Mouse (Mus musculus) heart, embryonic 12.5 days (tissue): ENCODE measurements around the gene Efhd2. TPM values are rescaled to one million over a fixed set of nuclear protein-coding genes. Genes with fewer than 3 reads are reported as not detected.

Experiments used
- ATAC-seq: fragments of 200-750 bp; cut with Nextera tagmentation; 2 replicates; pipeline ENCODE4 v1.8.0; 2017; ENCODE audit warnings: moderate TSS enrichment, moderate library complexity; ENCODE audit not compliant: insufficient number of reproducible peaks, low FRiP score
- H3K27ac ChIP-seq: fragments of 300-500 bp; sonication (generic); 2 replicates; pipeline ENCODE4 v1.5.1; 2016; ENCODE audit warnings: mild to moderate bottlenecking, moderate library complexity; ENCODE audit not compliant: poor library complexity, severe bottlenecking
- H3K27me3 ChIP-seq: fragments of 300-500 bp; sonication (generic); replicated peaks from 2 replicates; pipeline ENCODE4 v1.6.1; 2016; ENCODE audit warnings: mild to moderate bottlenecking, moderate library complexity
- H3K36me3 ChIP-seq: fragments of 300-500 bp; sonication (generic); 2 replicates; pipeline ENCODE4 v1.6.1; 2016; ENCODE audit warnings: mild to moderate bottlenecking, moderate library complexity
- H3K4me1 ChIP-seq: fragments of 300-500 bp; sonication (generic); replicated peaks from 2 replicates; pipeline ENCODE4 v1.6.1; 2016; ENCODE audit warnings: mild to moderate bottlenecking
- H3K4me2 ChIP-seq: fragments of 300-500 bp; sonication (generic); 2 replicates; pipeline ENCODE4 v1.6.1; 2016; ENCODE audit warnings: mild to moderate bottlenecking, moderate library complexity
- H3K4me3 ChIP-seq: fragments of 300-500 bp; sonication (generic); 2 replicates; pipeline ENCODE4 v1.5.1; 2016; ENCODE audit warnings: mild to moderate bottlenecking
- H3K9ac ChIP-seq: fragments of 300-500 bp; sonication (generic); 2 replicates; pipeline ENCODE4 v1.6.1; 2016; ENCODE audit warnings: mild to moderate bottlenecking, moderate library complexity
- H3K9me3 ChIP-seq: fragments of 300-500 bp; sonication (generic); replicated peaks from 2 replicates; pipeline ENCODE4 v1.6.1; 2016; ENCODE audit warnings: mild to moderate bottlenecking, moderate library complexity
- WGBS: fragments of 180-500 bp; shearing (Covaris S2); methylation state at CpG from one replicate; pipeline ENCODE4 v1.1.7; 2016; 5-methylcytosine and 5-hydroxymethylcytosine counted together
- polyA plus RNA-seq: library from polyadenylated mRNA; unstranded; fragments of >200 nt; fragmentation: Nextera tagmentation; extraction: Ambion mirVana; gene quantifications from 2 replicates; pipeline ENCODE4 v1.2.1, GENCODE M21; 2016

Efhd2 gene
- polyA plus RNA-seq, 1 experiment from 2014 or later: 121 TPM

DNA sequence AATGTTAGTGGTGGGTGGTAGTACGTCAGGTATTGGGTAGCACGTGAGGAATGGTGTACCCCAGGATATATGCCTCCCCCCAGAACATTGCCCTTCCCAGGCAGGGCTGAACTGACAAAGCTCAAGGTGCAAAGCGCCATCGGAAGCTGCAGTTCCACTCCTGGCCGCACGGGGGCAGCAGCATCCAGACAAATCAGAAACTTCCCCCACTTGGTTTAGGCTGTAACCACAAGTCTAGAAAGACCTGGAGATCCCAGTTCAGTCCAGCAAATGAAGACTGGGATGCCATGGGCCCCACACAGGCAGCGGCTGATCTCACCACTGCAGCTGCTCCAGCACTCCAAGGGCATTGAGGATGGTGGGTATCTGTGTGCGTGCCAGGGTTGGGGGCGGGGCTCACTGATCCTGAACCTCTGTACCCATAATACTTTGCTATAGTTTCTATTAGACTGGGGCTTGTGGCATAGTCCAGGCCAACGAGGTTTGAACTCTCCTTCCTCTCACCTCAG lies 17.2 kb downstream of the Efhd2 start:
- no peak overlapping the region for H3K4me3 ChIP-seq

DNA sequence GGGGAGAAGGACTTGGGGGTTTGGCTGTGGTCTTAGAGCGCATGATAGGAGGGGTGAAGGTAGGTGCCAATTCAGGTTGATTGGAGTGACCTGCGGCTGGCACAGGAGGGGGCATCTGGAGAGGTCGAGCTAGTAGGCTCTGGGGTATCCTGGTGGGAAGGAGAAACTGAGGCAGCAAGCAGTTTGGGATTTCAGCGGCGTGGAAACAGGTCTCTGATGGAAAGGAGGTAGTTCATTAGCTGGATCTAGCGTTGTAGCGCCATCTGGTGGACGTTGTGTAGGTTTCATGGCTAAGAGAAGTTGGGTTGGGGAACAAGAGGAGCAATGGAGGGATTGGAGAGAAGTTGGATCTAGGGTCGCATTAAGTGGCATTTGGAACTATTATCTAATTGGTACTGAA lies 21.3 kb downstream of the Efhd2 start:
- no peak overlapping the region for H3K4me2 ChIP-seq
- no peak overlapping the region for H3K27ac ChIP-seq
- WGBS: 85% methylated on average over 9 of the region's 9 CpGs
- 0 out of 2 replicates have a peak, but pooled peaks cover 4% of the 10 kb centered on the region for H3K4me1 ChIP-seq
- H3K4me3 ChIP-seq: no peak overlapping the region
- no peaks in the 10 kb centered on the region for H3K27me3 ChIP-seq
- H3K9me3 ChIP-seq: no peaks in the 10 kb centered on the region
- H3K36me3 ChIP-seq: peaks cover 5% of the 10 kb centered on the region
- H3K9ac ChIP-seq: no peak overlapping the region
- no peak for ATAC-seq

More for the DNA sequence above, 17.2 kb downstream of the Efhd2 start:
- Histone ChIP-seq H3K27me3 (no peaks in the 10 kb centered on the region), H3K9ac (peak overlapping the region; percentile 21; the same call in 1 of the 2 replicates), H3K4me1 (0 out of 2 replicates have a peak, but pooled peaks cover 4% of the 10 kb centered on the region), H3K36me3 (peaks cover 45% of the 10 kb centered on the region), H3K27ac (no peak overlapping the region), H3K9me3 (no peaks in the 10 kb centered on the region), H3K4me2 (no peak overlapping the region)
- ATAC-seq: 0 out of 2 replicates have a peak, but pooled peaks have one; percentile 22
- WGBS: 19% methylated on average over 10 of the region's 10 CpGs

DNA sequence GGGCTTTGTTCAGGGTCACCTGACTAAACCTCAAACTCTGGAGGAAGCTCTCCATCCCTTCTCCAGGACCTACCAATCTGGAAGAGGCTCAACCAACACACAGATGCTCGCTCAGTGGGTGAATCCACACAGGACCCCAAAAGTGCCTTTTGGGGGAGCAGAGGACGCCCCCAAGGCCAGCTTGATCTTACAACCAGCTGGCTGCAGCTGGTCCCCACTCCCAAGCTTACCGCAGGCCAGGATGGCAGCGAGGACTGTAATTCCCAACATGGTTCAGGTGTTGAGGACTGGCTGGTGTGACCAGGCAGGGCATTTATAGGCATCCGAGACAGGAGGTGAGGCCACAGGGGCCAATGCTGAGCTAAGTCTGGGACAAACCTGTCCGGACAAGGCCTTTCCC lies 28.7 kb downstream of the Efhd2 start, which contains the start of gene Ctrc:
TSS of gene Ctrc (minus strand) at position 361 of the 400 bp plus-strand sequence.
- H3K36me3 ChIP-seq: no peaks in the 10 kb centered on the region
- H3K27ac ChIP-seq: no peak within 1 kb of the TSS
- no peak within 1 kb of the TSS for H3K4me2 ChIP-seq
- ATAC-seq: no peak
- H3K9ac ChIP-seq: no peak within 1 kb of the TSS
- H3K27me3 ChIP-seq: no peaks in the 10 kb centered on the region
- no peak within 1 kb of the TSS for H3K4me3 ChIP-seq
- H3K9me3 ChIP-seq: no peaks in the 10 kb centered on the region
- 75% methylated on average over 6 of the region's 6 CpGs for WGBS
- H3K4me1 ChIP-seq: no peaks in the 10 kb centered on the region

DNA sequence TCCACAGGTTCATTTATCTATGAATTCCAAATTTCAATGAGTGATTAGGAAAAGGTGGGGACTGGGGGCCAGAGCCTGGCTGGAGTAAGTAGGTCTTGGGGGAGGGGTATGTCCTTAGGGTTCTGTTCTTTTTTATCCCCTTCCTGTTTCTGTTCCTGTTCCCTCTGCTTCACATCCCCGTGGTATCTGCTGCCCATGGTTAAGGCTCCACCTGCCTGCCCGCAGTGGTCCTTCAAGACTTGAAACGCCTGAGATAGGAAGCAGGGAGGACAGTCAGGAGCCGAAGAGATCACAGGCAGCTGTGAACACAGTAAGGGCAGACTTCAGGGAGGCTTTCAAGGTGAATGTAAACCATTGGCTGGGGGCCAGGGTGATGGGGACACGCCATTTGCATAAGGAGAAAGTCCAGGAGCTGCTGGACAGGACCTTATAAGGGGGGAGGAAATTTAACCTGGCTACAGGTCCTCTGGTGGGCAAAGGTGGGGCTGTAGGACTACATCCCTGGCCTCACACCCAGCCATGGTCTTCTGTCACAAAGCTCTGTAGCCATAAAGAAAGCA lies 40.1 kb downstream of the Efhd2 start:
- no peak overlapping the region for H3K9ac ChIP-seq
- no peak for ATAC-seq
- H3K9me3 ChIP-seq: no peaks in the 10 kb centered on the region
- 0 out of 2 replicates have a peak, but pooled peaks cover 3% of the 10 kb centered on the region for H3K4me1 ChIP-seq
- no peaks in the 10 kb centered on the region for H3K27me3 ChIP-seq
- H3K27ac ChIP-seq: no peak overlapping the region
- no peak overlapping the region for H3K4me2 ChIP-seq
- no peak overlapping the region for H3K4me3 ChIP-seq
- WGBS: 44% methylated on average over 5 of the region's 5 CpGs
- no peaks in the 10 kb centered on the region for H3K36me3 ChIP-seq

DNA sequence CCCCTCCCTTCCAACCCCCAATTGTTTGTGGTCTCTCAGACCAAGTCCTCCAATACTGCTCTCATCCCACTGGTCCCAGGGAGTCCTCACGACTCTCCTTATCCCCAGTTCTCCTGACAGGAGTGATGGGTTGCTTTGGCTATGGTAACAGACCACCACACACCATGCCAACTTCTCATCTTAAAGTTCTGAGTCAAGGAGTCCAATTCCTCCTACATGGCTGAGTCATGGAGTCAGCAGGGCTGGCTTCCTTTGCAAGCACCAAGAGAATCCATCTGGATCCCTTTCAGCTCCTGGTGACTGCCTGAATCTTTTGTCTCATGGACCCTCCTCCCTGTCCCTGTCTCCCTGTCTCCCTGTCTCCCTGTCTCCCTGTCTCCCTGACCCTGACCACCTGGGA lies 40.8 kb downstream of the Efhd2 start:
- Histone ChIP-seq H3K4me3 (no peak overlapping the region), H3K4me1 (0 out of 2 replicates have a peak, but pooled peaks cover 3% of the 10 kb centered on the region), H3K9ac (no peak overlapping the region), H3K9me3 (no peaks in the 10 kb centered on the region), H3K4me2 (no peak overlapping the region), H3K36me3 (no peaks in the 10 kb centered on the region), H3K27ac (no peak overlapping the region), H3K27me3 (no peaks in the 10 kb centered on the region)
- no peak for ATAC-seq
- 22% methylated on average over 1 of the region's 1 CpGs for WGBS

DNA sequence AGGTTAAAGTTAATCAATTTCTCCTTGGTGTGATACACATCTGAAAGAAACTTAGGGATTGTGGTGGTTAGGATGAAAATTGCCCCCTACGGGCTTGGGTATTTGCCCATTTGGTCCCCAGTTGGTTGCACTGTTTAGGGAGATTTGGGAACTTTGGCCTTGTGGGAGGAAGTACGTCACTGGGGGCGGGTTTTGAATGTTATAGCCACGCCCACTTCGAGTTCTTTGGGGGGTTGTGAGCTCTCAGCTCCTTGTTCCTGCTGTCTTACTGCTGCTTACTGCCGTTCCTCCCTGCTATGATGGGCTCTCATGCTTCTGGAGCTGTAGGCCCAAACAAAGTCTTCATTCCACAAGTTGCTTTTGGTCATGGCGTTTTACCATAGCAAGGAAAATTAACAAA lies 43.4 kb downstream of the Efhd2 start:
- H3K36me3 ChIP-seq: no peaks in the 10 kb centered on the region
- ATAC-seq: no peak
- no peaks in the 10 kb centered on the region for H3K27me3 ChIP-seq
- H3K9ac ChIP-seq: no peak overlapping the region
- H3K4me1 ChIP-seq: peaks cover 9% of the 10 kb centered on the region
- H3K4me3 ChIP-seq: no peak overlapping the region
- H3K9me3 ChIP-seq: no peaks in the 10 kb centered on the region
- no peak overlapping the region for H3K4me2 ChIP-seq
- 69% methylated on average over 7 of the region's 7 CpGs for WGBS
- H3K27ac ChIP-seq: no peak overlapping the region

DNA sequence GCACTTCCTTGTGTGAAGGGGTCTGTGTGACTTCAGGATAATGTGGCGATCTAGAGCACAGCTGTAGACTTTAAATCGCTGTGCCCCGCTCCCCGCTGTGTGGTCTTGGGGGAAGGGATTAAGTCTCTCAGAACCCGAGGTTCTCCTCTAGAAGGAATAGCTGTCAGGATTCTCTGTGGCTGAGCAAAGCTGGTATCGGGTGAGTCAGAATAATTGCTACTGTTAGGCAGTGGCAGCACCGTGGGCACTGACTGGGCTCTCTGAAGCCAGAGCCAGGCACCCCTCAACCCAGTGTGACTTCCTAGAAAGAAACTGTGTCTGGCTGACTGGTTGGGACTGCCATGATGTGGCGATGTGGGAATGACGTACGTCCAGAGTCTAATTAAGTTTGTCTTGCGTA lies 44.3 kb downstream of the Efhd2 start:
- H3K4me3 ChIP-seq: no peak overlapping the region
- peaks cover 9% of the 10 kb centered on the region for H3K4me1 ChIP-seq
- no peak overlapping the region for H3K4me2 ChIP-seq
- no peaks in the 10 kb centered on the region for H3K36me3 ChIP-seq
- H3K9me3 ChIP-seq: no peaks in the 10 kb centered on the region
- H3K27ac ChIP-seq: no peak overlapping the region
- no peak for ATAC-seq
- H3K9ac ChIP-seq: no peak overlapping the region
- WGBS: 51% methylated on average over 11 of the region's 11 CpGs
- no peaks in the 10 kb centered on the region for H3K27me3 ChIP-seq

DNA sequence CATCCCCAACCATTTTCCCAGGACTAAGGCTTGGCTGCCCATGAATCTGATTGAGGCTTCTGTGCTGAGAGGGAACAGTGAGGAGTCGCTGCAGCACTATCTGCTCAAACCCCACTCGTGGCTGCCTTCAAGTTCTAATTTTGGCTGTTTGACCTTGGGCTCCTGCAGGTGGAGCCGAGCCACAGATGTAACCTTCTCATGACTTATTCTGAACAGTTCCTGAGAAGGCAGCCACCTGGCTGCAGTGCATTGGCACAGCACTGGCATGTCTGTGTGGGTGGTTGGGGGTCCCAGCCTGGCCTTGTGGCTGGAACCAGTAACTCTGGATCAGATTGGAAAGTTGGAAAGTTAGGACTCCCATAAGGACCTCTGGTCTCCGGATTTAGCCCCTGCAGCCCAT lies 46.5 kb downstream of the Efhd2 start:
- H3K9me3 ChIP-seq: no peaks in the 10 kb centered on the region
- H3K4me1 ChIP-seq: peaks cover 5% of the 10 kb centered on the region
- whole genome bisulfite sequencing: 59% methylated on average over 4 of the region's 4 CpGs
- ATAC-seq: no peak
- no peaks in the 10 kb centered on the region for H3K27me3 ChIP-seq
- H3K36me3 ChIP-seq: no peaks in the 10 kb centered on the region
- H3K9ac ChIP-seq: no peak overlapping the region
- H3K27ac ChIP-seq: no peak overlapping the region
- no peak overlapping the region for H3K4me3 ChIP-seq
- H3K4me2 ChIP-seq: no peak overlapping the region

DNA sequence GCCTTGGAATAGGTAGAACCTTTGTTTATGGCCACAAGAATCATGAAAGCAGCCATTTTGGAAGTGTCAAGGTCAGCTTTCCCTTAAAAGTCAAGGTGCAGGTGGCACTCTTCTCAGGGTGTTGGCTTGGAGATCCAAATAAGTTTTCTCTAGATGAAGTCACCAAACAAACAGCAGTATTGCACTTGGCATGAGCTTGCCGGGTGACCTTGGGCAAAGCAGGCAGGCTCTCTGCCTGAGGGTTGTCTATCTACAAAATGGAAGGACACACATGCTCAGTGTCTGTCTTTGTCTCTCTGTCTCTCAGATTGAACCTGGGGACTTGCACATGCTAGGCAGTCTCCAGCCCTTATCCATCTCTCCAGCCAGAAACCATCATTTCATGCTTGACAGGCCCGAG lies 47.3 kb downstream of the Efhd2 start:
- no peak overlapping the region for H3K27ac ChIP-seq
- WGBS: 93% methylated on average over 2 of the region's 2 CpGs
- H3K36me3 ChIP-seq: no peaks in the 10 kb centered on the region
- peaks cover 5% of the 10 kb centered on the region for H3K4me1 ChIP-seq
- ATAC-seq: no peak
- no peak overlapping the region for H3K4me3 ChIP-seq
- no peaks in the 10 kb centered on the region for H3K9me3 ChIP-seq
- no peaks in the 10 kb centered on the region for H3K27me3 ChIP-seq
- no peak overlapping the region for H3K9ac ChIP-seq
- H3K4me2 ChIP-seq: no peak overlapping the region

DNA sequence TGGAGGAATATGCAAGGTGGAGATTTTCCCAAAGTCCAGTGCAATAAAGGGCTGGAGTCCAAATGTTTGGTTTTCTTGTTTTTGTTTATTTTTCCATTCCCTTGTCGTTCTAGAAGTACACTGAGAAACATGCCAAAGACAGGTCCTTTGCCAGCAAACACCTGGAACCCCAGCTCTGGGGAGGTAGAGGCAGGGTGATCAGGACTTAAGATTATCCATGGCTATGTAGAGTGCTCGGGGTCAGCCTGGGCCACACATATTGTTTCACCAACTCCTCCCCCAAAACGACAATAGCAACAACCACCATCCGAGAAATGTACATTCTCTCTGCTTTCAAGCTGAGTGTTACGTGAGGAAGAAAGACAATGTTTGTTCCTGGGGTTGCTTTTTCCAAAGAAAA lies 48.7 kb downstream of the Efhd2 start, which contains the start of gene Cela2a:
TSS of gene Cela2a (minus strand) at position 101 of the 400 bp plus-strand sequence.
- Histone ChIP-seq H3K36me3 (no peaks in the 10 kb centered on the region), H3K4me2 (no peak within 1 kb of the TSS), H3K4me3 (no peak within 1 kb of the TSS), H3K27ac (no peak within 1 kb of the TSS), H3K27me3 (no peaks in the 10 kb centered on the region), H3K9me3 (no peaks in the 10 kb centered on the region), H3K9ac (no peak within 1 kb of the TSS), H3K4me1 (peaks cover 16% of the 10 kb centered on the region)
- no peak for ATAC-seq
- 63% methylated on average over 5 of the region's 5 CpGs for WGBS

DNA sequence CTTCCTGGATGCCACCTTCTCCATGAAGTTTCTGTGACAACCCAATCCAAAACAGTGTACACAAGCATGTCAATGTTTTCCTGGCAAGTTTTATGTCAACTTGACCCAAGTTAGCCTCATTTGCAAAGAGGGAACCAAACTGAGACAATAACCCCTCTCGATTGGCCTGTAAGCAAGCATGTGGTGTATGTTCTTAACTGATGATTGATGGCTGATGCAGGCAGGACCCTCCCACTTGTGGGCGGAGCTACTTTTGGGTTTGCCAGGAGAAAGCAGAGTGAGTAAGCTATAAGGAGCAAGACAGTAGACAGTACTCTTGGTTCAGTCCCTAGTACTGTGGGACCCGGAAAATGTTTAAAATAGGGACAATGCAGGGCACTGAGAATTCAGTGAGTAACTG lies 51.7 kb downstream of the Efhd2 start:
- Histone ChIP-seq H3K27me3 (no peaks in the 10 kb centered on the region), H3K4me1 (peaks cover 13% of the 10 kb centered on the region), H3K36me3 (no peaks in the 10 kb centered on the region), H3K27ac (no peak overlapping the region), H3K9ac (no peak overlapping the region), H3K4me3 (no peak overlapping the region), H3K4me2 (no peak overlapping the region), H3K9me3 (no peaks in the 10 kb centered on the region)
- peak; percentile 48; the same call in 1 of the 2 replicates for ATAC-seq
- WGBS: 47% methylated on average over 3 of the region's 3 CpGs

DNA sequence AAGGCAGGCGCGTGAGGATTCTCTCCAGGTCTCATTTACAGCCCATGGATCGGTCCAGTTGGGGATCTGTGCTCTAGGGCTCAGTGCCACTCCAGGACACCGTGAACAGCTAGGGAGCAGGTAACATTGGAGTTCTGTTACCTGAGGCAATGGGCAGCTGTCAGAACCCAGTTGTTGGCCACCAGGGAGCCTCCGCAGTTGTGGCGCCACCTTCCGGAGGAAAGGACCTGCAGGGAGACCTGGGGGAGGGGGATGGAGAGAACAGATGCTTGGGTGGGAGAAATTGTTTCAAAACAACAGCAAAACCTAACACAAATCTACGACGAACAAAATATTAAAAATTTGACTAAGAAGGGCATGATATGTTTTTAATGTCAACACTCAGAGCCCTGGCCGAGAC lies 52.6 kb downstream of the Efhd2 start:
- Histone ChIP-seq H3K4me1 (peaks cover 13% of the 10 kb centered on the region), H3K4me3 (no peak overlapping the region), H3K4me2 (no peak overlapping the region), H3K9ac (no peak overlapping the region), H3K9me3 (no peaks in the 10 kb centered on the region), H3K27ac (no peak overlapping the region), H3K36me3 (no peaks in the 10 kb centered on the region), H3K27me3 (no peaks in the 10 kb centered on the region)
- ATAC-seq: no peak
- WGBS: 68% methylated on average over 10 of the region's 10 CpGs
